Mouse (Mus musculus): Measurements from ENCODE around the gene Wdr95. TPM values are rescaled to one million over a fixed set of nuclear protein-coding genes. Genes with fewer than 3 reads are reported as not detected.

Gene Wdr95
- total and polyA plus RNA-seq, 2 experiments: not detected

DNA sequence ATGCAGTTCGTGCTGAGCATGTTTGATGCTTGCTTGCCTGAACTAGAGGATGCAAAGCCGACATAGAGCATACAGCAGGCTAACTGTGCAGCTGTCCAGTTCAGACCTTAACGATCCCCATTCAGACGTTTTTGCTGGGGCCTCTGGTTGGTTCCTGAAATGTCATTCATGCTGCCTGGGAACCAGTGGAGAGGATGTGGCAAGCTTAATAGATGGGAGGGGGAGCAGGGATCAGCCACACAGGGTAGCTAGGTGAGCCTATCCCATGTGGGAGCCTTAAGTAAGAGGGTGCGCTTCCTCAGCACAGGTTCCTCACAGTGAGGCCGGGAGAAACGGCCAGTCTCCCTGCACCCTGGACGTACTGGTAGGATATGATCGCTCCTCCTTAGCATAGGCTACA lies 7.5 kb downstream of the Wdr95 start:
- H3K27me3 ChIP-seq (ENCODE audit: control insufficient read depth, insufficient read depth, low read length): no peaks in the 10 kb centered on the region
- DNase-seq (ENCODE audit: extremely low read depth, low read depth, low spot score): no peak
- no peaks in the 10 kb centered on the region for H3K36me3 ChIP-seq (ENCODE audit: control insufficient read depth, insufficient read depth, low read length)
- H3K79me2 ChIP-seq (ENCODE audit: control insufficient read depth, insufficient read depth, low read length): no peaks in the 10 kb centered on the region
- 80% methylated on average over 9 of the region's 9 CpGs for WGBS
- H3K4me3 ChIP-seq (ENCODE audit: insufficient read depth, low read depth, low read length): no peak overlapping the region
- H3K9ac ChIP-seq (ENCODE audit: low read depth, low read length): no peak overlapping the region
- H3K4me1 ChIP-seq (ENCODE audit: control insufficient read depth, insufficient read depth, low read length): no peaks in the 10 kb centered on the region
- H3K27ac ChIP-seq (replicated peaks; ENCODE audit: insufficient read depth, low read depth, low read length): no peak overlapping the region
- TF ChIP-seq CTCF (IDR thresholded peaks at IDR 0.05; ENCODE audit: low read depth, low read length) (no peak), POLR2A (IDR thresholded peaks at IDR 0.05; ENCODE audit: extremely low read depth, insufficient read depth, low read length) (no peak)

DNA sequence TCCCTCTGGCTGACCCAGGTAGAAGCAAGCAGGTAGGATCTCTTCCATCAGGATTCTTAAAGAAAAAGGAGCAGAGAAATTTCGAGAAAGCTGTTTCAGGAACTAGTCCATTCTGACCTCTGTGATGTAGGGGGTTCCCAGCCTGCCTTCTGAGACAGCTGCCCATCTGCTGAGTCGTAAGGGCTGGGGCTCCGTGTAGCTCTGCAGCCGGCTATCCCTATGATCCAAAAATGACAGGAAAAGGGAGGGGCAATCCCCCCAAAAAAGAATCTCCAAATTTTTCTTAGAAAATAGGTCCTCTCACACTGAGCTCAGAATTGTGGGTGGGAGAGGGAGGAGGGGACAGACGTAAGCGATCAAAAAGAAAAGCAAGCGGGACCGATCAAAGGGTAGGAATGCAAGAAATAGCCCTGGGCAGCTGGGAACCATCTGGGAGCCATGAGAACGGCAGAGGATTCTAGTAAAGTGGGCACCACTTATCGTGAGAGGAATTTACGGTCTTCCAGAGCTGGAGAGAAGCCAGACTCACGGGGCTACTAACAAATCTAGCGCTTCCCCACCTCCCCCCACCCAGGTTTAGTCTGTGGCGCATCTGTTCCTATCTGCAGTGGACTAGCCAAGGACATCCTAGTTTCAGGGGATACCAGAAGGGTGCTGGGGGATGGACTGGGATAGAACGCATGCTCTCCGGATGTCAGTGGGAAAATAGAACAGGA lies 9.5 kb downstream of the Wdr95 start:
- H3K4me1 ChIP-seq (ENCODE audit: control insufficient read depth, insufficient read depth, low read length): no peaks in the 10 kb centered on the region
- H3K36me3 ChIP-seq (ENCODE audit: control insufficient read depth, insufficient read depth, low read length): no peaks in the 10 kb centered on the region
- H3K27me3 ChIP-seq (ENCODE audit: control insufficient read depth, insufficient read depth, low read length): no peaks in the 10 kb centered on the region
- no peak overlapping the region for H3K4me3 ChIP-seq (ENCODE audit: insufficient read depth, low read depth, low read length)
- no peak overlapping the region for H3K27ac ChIP-seq (replicated peaks; ENCODE audit: insufficient read depth, low read depth, low read length)
- TF ChIP-seq CTCF (IDR thresholded peaks at IDR 0.05; ENCODE audit: low read depth, low read length): no peak
- H3K9ac ChIP-seq (ENCODE audit: low read depth, low read length): no peak overlapping the region
- no peak for DNase-seq (ENCODE audit: extremely low read depth, low read depth, low spot score)
- H3K79me2 ChIP-seq (ENCODE audit: control insufficient read depth, insufficient read depth, low read length): no peaks in the 10 kb centered on the region
- WGBS: 54% methylated on average over 16 of the region's 16 CpGs

DNA sequence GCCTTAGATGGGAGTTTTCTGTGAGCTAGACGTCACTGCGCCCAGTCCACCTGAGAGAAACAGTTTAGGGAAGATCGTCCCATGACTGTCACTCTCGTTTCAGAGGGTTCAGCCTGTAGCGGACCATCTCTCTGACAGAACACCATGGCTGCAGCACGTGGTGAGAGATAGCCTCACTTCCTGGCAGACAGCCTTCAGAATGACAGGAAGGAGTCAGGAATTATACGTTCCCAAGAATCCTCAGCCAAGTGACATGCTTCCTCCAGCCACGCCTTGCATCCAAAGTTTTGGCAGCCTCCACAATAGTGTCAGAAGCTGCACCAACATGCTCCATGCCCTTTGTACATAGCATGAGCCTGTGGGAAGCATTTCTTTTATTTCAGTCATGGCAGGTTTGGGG lies 10.1 kb downstream of the Wdr95 start:
- H3K79me2 ChIP-seq (ENCODE audit: control insufficient read depth, insufficient read depth, low read length): no peaks in the 10 kb centered on the region
- no peak overlapping the region for H3K27ac ChIP-seq (replicated peaks; ENCODE audit: insufficient read depth, low read depth, low read length)
- no peaks in the 10 kb centered on the region for H3K27me3 ChIP-seq (ENCODE audit: control insufficient read depth, insufficient read depth, low read length)
- no peaks in the 10 kb centered on the region for H3K4me1 ChIP-seq (ENCODE audit: control insufficient read depth, insufficient read depth, low read length)
- no peak overlapping the region for H3K9ac ChIP-seq (ENCODE audit: low read depth, low read length)
- 62% methylated on average over 8 of the region's 8 CpGs for WGBS
- no peak overlapping the region for H3K4me3 ChIP-seq (ENCODE audit: insufficient read depth, low read depth, low read length)
- TF ChIP-seq CTCF (IDR thresholded peaks at IDR 0.05; ENCODE audit: low read depth, low read length) (no peak), POLR2A (IDR thresholded peaks at IDR 0.05; ENCODE audit: extremely low read depth, insufficient read depth, low read length) (no peak)
- no peak for DNase-seq (ENCODE audit: extremely low read depth, low read depth, low spot score)
- H3K36me3 ChIP-seq (ENCODE audit: control insufficient read depth, insufficient read depth, low read length): no peaks in the 10 kb centered on the region

- no peak overlapping the region for H3K4me3 ChIP-seq (ENCODE audit: insufficient read depth, low read depth, low read length)
- 66% methylated on average over 4 of the region's 4 CpGs for WGBS
- no peak overlapping the region for H3K9ac ChIP-seq (ENCODE audit: low read depth, low read length)
- H3K4me1 ChIP-seq (ENCODE audit: control insufficient read depth, insufficient read depth, low read length): no peaks in the 10 kb centered on the region
- H3K36me3 ChIP-seq (ENCODE audit: control insufficient read depth, insufficient read depth, low read length): no peaks in the 10 kb centered on the region
- H3K27me3 ChIP-seq (ENCODE audit: control insufficient read depth, insufficient read depth, low read length): no peaks in the 10 kb centered on the region
- no peaks in the 10 kb centered on the region for H3K79me2 ChIP-seq (ENCODE audit: control insufficient read depth, insufficient read depth, low read length)
- H3K27ac ChIP-seq (replicated peaks; ENCODE audit: insufficient read depth, low read depth, low read length): no peak overlapping the region
- TF ChIP-seq POLR2A (IDR thresholded peaks at IDR 0.05; ENCODE audit: extremely low read depth, insufficient read depth, low read length) (no peak), CTCF (IDR thresholded peaks at IDR 0.05; ENCODE audit: low read depth, low read length) (no peak)
- DNase-seq (ENCODE audit: extremely low read depth, low read depth, low spot score): no peak
These were observed 10.6 kb downstream of the Wdr95 start for GRCm38 (mm10) chr5:149539051-149539450.

GRCm38 (mm10) chr5:149551179-149551578 lies 22.7 kb downstream of the Wdr95 start:
- no peak for DNase-seq (ENCODE audit: extremely low read depth, low read depth, low spot score)
- H3K4me1 ChIP-seq (ENCODE audit: control insufficient read depth, insufficient read depth, low read length): no peaks in the 10 kb centered on the region
- H3K36me3 ChIP-seq (ENCODE audit: control insufficient read depth, insufficient read depth, low read length): no peaks in the 10 kb centered on the region
- TF ChIP-seq POLR2A (IDR thresholded peaks at IDR 0.05; ENCODE audit: extremely low read depth, insufficient read depth, low read length) (no peak), CTCF (IDR thresholded peaks at IDR 0.05; ENCODE audit: low read depth, low read length) (no peak)
- no peaks in the 10 kb centered on the region for H3K79me2 ChIP-seq (ENCODE audit: control insufficient read depth, insufficient read depth, low read length)
- WGBS: 55% methylated on average over 10 of the region's 10 CpGs
- no peak overlapping the region for H3K4me3 ChIP-seq (ENCODE audit: insufficient read depth, low read depth, low read length)
- no peak overlapping the region for H3K9ac ChIP-seq (ENCODE audit: low read depth, low read length)
- peaks cover 3% of the 10 kb centered on the region; the same call in 1 of the 2 replicates for H3K27me3 ChIP-seq (ENCODE audit: control insufficient read depth, insufficient read depth, low read length)
- H3K27ac ChIP-seq (replicated peaks; ENCODE audit: insufficient read depth, low read depth, low read length): no peak overlapping the region

- Histone ChIP-seq H3K36me3 (ENCODE audit: control insufficient read depth, insufficient read depth, low read length) (no peaks in the 10 kb centered on the region), H3K27me3 (ENCODE audit: control insufficient read depth, insufficient read depth, low read length) (peaks cover 3% of the 10 kb centered on the region; the same call in 1 of the 2 replicates), H3K79me2 (ENCODE audit: control insufficient read depth, insufficient read depth, low read length) (no peaks in the 10 kb centered on the region), H3K4me1 (ENCODE audit: control insufficient read depth, insufficient read depth, low read length) (no peaks in the 10 kb centered on the region), H3K4me3 (ENCODE audit: insufficient read depth, low read depth, low read length) (no peak overlapping the region), H3K27ac (replicated peaks; ENCODE audit: insufficient read depth, low read depth, low read length) (no peak overlapping the region), H3K9ac (ENCODE audit: low read depth, low read length) (no peak overlapping the region)
- TF ChIP-seq POLR2A (IDR thresholded peaks at IDR 0.05; ENCODE audit: extremely low read depth, insufficient read depth, low read length) (no peak), CTCF (IDR thresholded peaks at IDR 0.05; ENCODE audit: low read depth, low read length) (peak; percentile 33; the same call in 1 of the 2 replicates)
- WGBS: 47% methylated on average over 9 of the region's 9 CpGs
- DNase-seq (ENCODE audit: extremely low read depth, low read depth, low spot score): no peak
These were observed 24.3 kb downstream of the Wdr95 start for GRCm38 (mm10) chr5:149552742-149553141.

All from liver, adult 2 months (tissue).